Mouse (Mus musculus) E14TG2a.4 (cell line): ENCODE measurements around the gene Pla2g4f.

Experiments
- CTCF ChIP-seq: conservative IDR thresholded peaks from 2 replicates; pipeline ENCODE4 v1.5.1; 2014; ENCODE audit warnings: low read length
- NANOG ChIP-seq: IDR thresholded peaks from 2 replicates; pipeline ENCODE4 v1.6.1; 2014; ENCODE audit warnings: borderline replicate concordance, low read length, mixed read lengths

DNA sequence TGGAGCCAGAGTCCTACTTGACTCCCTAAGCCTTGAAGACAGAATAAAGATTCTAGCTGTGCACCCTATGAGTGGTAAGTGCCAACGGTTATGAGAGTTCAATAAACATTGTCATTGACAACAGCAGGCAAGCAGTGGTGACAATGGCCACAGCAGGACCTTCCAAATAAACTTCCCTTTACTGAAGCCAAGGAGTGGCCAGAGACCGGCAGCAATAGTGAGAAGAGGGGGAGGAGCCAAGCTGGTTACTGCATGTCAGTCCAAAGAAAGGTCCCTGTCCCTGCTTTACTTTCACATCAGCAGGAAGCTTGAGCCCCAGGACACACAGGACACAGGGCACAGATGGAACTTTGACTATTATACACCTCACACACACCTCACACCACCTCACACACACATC, 17.8 kb downstream of the Pla2g4f start:
- TF ChIP-seq CTCF (no peak), NANOG (no peak)
